Mouse (Mus musculus) gastrocnemius, postnatal 25 days (tissue): ENCODE data around the gene Gm42674. TPM values are rescaled to one million over a fixed set of nuclear protein-coding genes. Genes with fewer than 3 reads are reported as not detected.

Source experiments
- DNase-seq: peaks from one replicate; pipeline ENCODE4 v3.0.0; 2022
- total RNA-seq, 2 experiments: library from RNA; stranded (reverse); gene quantifications; 1 replicate in 1 of 2; 2 replicates in 1 of 2; pipeline ENCODE4 v1.2.3; 2021

The Gm42674 gene
- total RNA-seq, 2 experiments from 2014 or later: not detected

GRCm38 (mm10) chr3:90598212-90598611 is 3.5 kb upstream of the Gm42674 start:
- DNase-seq: no peak

GRCm38 (mm10) chr3:90599401-90599800 is 2.3 kb upstream of the Gm42674 start:
- no peak for DNase-seq

GRCm38 (mm10) chr3:90600036-90600435 is 1.7 kb upstream of the Gm42674 start:
- no peak for DNase-seq

GRCm38 (mm10) chr3:90600458-90601195 is 1.1 kb upstream of the Gm42674 start:
- DNase-seq: peak; percentile 57

- no peak for DNase-seq
Measured at GRCm38 (mm10) chr3:90603623-90604022, 1.9 kb downstream of the Gm42674 start, which contains the start of gene S100a4. TSS of gene S100a4 (plus strand) at chr3:90603771.

GRCm38 (mm10) chr3:90604416-90604815 is 2.7 kb downstream of the Gm42674 start:
- peak; percentile 87 for DNase-seq

GRCm38 (mm10) chr3:90605049-90605448 is 3.3 kb downstream of the Gm42674 start:
- DNase-seq: no peak

- DNase-seq: no peak
Measured at GRCm38 (mm10) chr3:90605736-90606135, 4.0 kb downstream of the Gm42674 start.

- peak; percentile 67 for DNase-seq
Measured at GRCm38 (mm10) chr3:90606185-90606584, 4.5 kb downstream of the Gm42674 start.

GRCm38 (mm10) chr3:90607361-90607760 is 5.7 kb downstream of the Gm42674 start:
- DNase-seq: no peak

- DNase-seq: no peak
Measured at GRCm38 (mm10) chr3:90608223-90608622, 6.5 kb downstream of the Gm42674 start, which contains the start of gene S100a5. TSS of gene S100a5 (plus strand) at chr3:90608523.

- DNase-seq: no peak
Measured at GRCm38 (mm10) chr3:90609102-90609501, 7.4 kb downstream of the Gm42674 start.

GRCm38 (mm10) chr3:90611494-90611893 is 9.8 kb downstream of the Gm42674 start:
- no peak for DNase-seq

GRCm38 (mm10) chr3:90612061-90612460 is 10.4 kb downstream of the Gm42674 start:
- DNase-seq: no peak

- peak; percentile 82 for DNase-seq
Measured at GRCm38 (mm10) chr3:90612728-90613291, 11.1 kb downstream of the Gm42674 start, which contains the start of gene S100a6. TSS of gene S100a6 (plus strand) at chr3:90612882.

GRCm38 (mm10) chr3:90613461-90614147 is 11.9 kb downstream of the Gm42674 start:
- no peak for DNase-seq

- DNase-seq: no peak
Measured at GRCm38 (mm10) chr3:90614148-90614530, 12.4 kb downstream of the Gm42674 start.

GRCm38 (mm10) chr3:90614611-90615251 is 13.0 kb downstream of the Gm42674 start:
- no peak for DNase-seq

- peak; percentile 66 for DNase-seq
Measured at GRCm38 (mm10) chr3:90615415-90615814, 13.7 kb downstream of the Gm42674 start.

GRCm38 (mm10) chr3:90615911-90616310 is 14.2 kb downstream of the Gm42674 start:
- no peak for DNase-seq

- DNase-seq: no peak
Measured at GRCm38 (mm10) chr3:90617586-90617985, 15.9 kb downstream of the Gm42674 start.

GRCm38 (mm10) chr3:90621552-90621951 is 19.8 kb downstream of the Gm42674 start:
- no peak for DNase-seq
